Mouse (Mus musculus): ENCODE measurements at regions not wholly inside any gene's neighbourhood (a gene's known extent, or its start where the extent isn't known, plus 50 kb on each side); places are given as distances from the start of the nearest gene placed in this dataset.

DNA sequence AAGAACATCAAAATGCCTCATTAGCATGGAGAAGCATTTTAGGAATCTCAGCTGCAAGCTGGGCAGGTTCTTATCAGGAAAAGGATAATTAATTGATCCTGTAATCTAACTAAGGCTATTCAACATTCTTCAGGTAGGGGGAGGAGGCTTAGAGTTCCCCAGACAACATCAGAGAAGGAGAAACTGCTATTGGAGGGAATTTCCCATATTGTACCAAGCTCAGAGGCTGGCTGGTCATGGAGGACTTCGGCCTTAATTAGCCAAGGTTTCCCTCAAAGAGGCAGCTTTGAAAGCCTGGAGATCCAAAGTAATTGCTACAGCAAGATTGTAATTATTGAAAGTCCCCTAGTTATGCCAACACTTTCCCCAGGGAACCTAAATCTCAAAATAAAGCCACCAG is 156.6 kb upstream of the St6gal2 start:
- H3K4me3 ChIP-seq (ENCODE audit: low read depth, low read length): no peak overlapping the region
- no peak overlapping the region for H3K27ac ChIP-seq (ENCODE audit: low read depth)
- H3K4me2 ChIP-seq (ENCODE audit: low read length): no peak overlapping the region
- WGBS: 73% methylated on average over 1 of the region's 1 CpGs
- no peaks in the 10 kb centered on the region for H3K9me3 ChIP-seq (ENCODE audit: control insufficient read depth, low read length)
- no peak overlapping the region for H3K9ac ChIP-seq (ENCODE audit: low read length)
- no peaks in the 10 kb centered on the region for H3K36me3 ChIP-seq (ENCODE audit: control insufficient read depth, insufficient read depth, low read length)
- no peaks in the 10 kb centered on the region for H3K27me3 ChIP-seq (replicated peaks; ENCODE audit: control insufficient read depth, insufficient read depth, low read length)
- no peak for ATAC-seq (replicated peaks; ENCODE audit: low FRiP score, low TSS enrichment, low read depth)
- no peak for DNase-seq (ENCODE audit: low spot score)
- H3K4me1 ChIP-seq (replicated peaks; ENCODE audit: control insufficient read depth, insufficient read depth, low read length): no peaks in the 10 kb centered on the region

GRCm38 (mm10) chr17:55292656-55293055 is 152.5 kb upstream of the St6gal2 start:
- Histone ChIP-seq H3K27ac (ENCODE audit: low read depth) (no peak overlapping the region), H3K36me3 (ENCODE audit: control insufficient read depth, insufficient read depth, low read length) (no peaks in the 10 kb centered on the region), H3K4me2 (ENCODE audit: low read length) (no peak overlapping the region), H3K4me3 (ENCODE audit: low read depth, low read length) (no peak overlapping the region), H3K9ac (ENCODE audit: low read length) (no peak overlapping the region), H3K4me1 (replicated peaks; ENCODE audit: control insufficient read depth, insufficient read depth, low read length) (no peaks in the 10 kb centered on the region), H3K9me3 (ENCODE audit: control insufficient read depth, low read length) (no peaks in the 10 kb centered on the region), H3K27me3 (replicated peaks; ENCODE audit: control insufficient read depth, insufficient read depth, low read length) (no peaks in the 10 kb centered on the region)
- 78% methylated on average over 2 of the region's 2 CpGs for WGBS
- DNase-seq (ENCODE audit: low spot score): no peak
- ATAC-seq (replicated peaks; ENCODE audit: low FRiP score, low TSS enrichment, low read depth): no peak

DNA sequence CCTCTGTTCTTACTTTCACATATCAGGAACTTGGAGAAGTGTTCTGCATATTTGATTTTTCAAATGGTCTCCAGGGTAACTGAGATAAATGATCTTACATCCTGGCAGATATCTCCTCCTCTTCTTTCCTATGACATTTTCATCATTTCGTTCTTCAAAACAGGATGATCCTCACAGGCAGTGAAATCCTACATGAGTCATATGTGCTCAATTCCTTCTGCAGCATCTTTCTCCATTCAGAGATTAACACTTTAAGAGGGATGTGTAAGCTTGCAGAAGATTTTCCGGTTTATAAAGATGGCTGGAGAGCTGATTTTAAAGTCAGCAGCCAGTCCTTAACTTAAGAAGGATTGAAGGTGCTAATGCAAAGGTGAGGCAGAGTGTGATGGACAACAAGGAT is 148.5 kb upstream of the St6gal2 start:
- 71% methylated on average over 2 of the region's 2 CpGs for WGBS
- Histone ChIP-seq H3K9ac (ENCODE audit: low read length) (no peak overlapping the region), H3K4me2 (ENCODE audit: low read length) (no peak overlapping the region), H3K27ac (ENCODE audit: low read depth) (no peak overlapping the region), H3K36me3 (ENCODE audit: control insufficient read depth, insufficient read depth, low read length) (no peaks in the 10 kb centered on the region), H3K4me3 (ENCODE audit: low read depth, low read length) (no peak overlapping the region), H3K27me3 (replicated peaks; ENCODE audit: control insufficient read depth, insufficient read depth, low read length) (no peaks in the 10 kb centered on the region), H3K4me1 (replicated peaks; ENCODE audit: control insufficient read depth, insufficient read depth, low read length) (no peaks in the 10 kb centered on the region), H3K9me3 (ENCODE audit: control insufficient read depth, low read length) (no peaks in the 10 kb centered on the region)
- DNase-seq (ENCODE audit: low spot score) (no peak), ATAC-seq (replicated peaks; ENCODE audit: low FRiP score, low TSS enrichment, low read depth) (no peak)

GRCm38 (mm10) chr17:55298852-55299251 is 146.3 kb upstream of the St6gal2 start:
- H3K9ac ChIP-seq (ENCODE audit: low read length): no peak overlapping the region
- no peak overlapping the region for H3K4me2 ChIP-seq (ENCODE audit: low read length)
- H3K27ac ChIP-seq (ENCODE audit: low read depth): no peak overlapping the region
- H3K27me3 ChIP-seq (replicated peaks; ENCODE audit: control insufficient read depth, insufficient read depth, low read length): no peaks in the 10 kb centered on the region
- no peaks in the 10 kb centered on the region for H3K4me1 ChIP-seq (replicated peaks; ENCODE audit: control insufficient read depth, insufficient read depth, low read length)
- no peak for DNase-seq (ENCODE audit: low spot score)
- no peak for ATAC-seq (replicated peaks; ENCODE audit: low FRiP score, low TSS enrichment, low read depth)
- H3K9me3 ChIP-seq (ENCODE audit: control insufficient read depth, low read length): no peaks in the 10 kb centered on the region
- WGBS: 83% methylated on average over 1 of the region's 1 CpGs
- H3K4me3 ChIP-seq (ENCODE audit: low read depth, low read length): no peak overlapping the region
- no peaks in the 10 kb centered on the region for H3K36me3 ChIP-seq (ENCODE audit: control insufficient read depth, insufficient read depth, low read length)

- no peak overlapping the region for H3K4me2 ChIP-seq (ENCODE audit: low read length)
- DNase-seq (ENCODE audit: low spot score): no peak
- WGBS: 82% methylated on average over 1 of the region's 1 CpGs
These were observed 124.2 kb upstream of the St6gal2 start for GRCm38 (mm10) chr17:55320959-55321358.

DNA sequence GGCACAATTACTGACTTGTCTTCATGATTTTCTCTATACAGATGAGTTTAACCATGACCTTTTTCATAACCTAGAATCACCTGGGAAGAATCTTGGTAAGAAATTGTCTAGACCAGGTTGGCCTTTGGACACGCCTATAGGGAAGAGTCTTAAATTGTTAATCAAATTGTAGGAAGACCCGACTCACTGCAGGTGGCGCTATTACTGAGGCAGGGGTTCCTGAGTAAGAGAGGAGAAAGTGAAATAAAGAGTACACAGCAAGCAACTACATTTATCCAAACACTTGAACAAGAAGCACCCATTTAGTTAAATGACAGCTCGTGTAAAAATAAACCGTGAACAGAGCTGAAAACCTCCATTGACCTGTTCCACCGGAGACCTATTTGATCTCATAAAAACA is 85.9 kb upstream of the St6gal2 start:
- no peak for ATAC-seq (replicated peaks; ENCODE audit: low FRiP score, low TSS enrichment, low read depth)

More at GRCm38 (mm10) chr17:55320959-55321358, 124.2 kb upstream of the St6gal2 start:
- Histone ChIP-seq H3K4me3 (ENCODE audit: low read depth, low read length) (no peak overlapping the region), H3K27me3 (replicated peaks; ENCODE audit: control insufficient read depth, insufficient read depth, low read length) (no peaks in the 10 kb centered on the region), H3K27ac (ENCODE audit: low read depth) (no peak overlapping the region), H3K9me3 (ENCODE audit: control insufficient read depth, low read length) (no peaks in the 10 kb centered on the region), H3K9ac (ENCODE audit: low read length) (no peak overlapping the region), H3K4me1 (replicated peaks; ENCODE audit: control insufficient read depth, insufficient read depth, low read length) (no peaks in the 10 kb centered on the region), H3K36me3 (ENCODE audit: control insufficient read depth, insufficient read depth, low read length) (no peaks in the 10 kb centered on the region)
- ATAC-seq (replicated peaks; ENCODE audit: low FRiP score, low TSS enrichment, low read depth): no peak

DNA sequence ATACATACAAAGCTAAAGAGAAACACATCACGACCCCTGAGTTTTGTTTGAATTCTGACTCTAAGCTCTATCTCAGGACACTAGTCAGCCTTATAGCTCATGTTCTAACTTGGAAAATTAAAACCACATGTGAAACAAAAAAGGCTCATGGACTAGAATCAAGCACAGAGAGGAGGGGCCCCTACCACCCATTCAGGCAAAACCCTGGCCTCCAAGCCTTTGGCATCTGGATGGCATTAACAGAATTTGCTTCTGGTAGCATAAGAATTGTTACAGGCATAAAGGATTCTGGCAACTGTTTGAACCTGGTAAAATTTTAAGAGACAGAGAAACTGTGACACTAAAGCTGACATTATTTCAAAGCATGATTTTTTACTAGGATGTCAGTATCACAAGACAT is 78.1 kb upstream of the St6gal2 start:
- no peaks in the 10 kb centered on the region for H3K36me3 ChIP-seq (ENCODE audit: control insufficient read depth, insufficient read depth, low read length)
- no peak overlapping the region for H3K27ac ChIP-seq (ENCODE audit: low read depth)
- no peak overlapping the region for H3K4me3 ChIP-seq (ENCODE audit: low read depth, low read length)
- H3K4me2 ChIP-seq (ENCODE audit: low read length): no peak overlapping the region
- ATAC-seq (replicated peaks; ENCODE audit: low FRiP score, low TSS enrichment, low read depth) (no peak), DNase-seq (ENCODE audit: low spot score) (no peak)
- no peaks in the 10 kb centered on the region for H3K4me1 ChIP-seq (replicated peaks; ENCODE audit: control insufficient read depth, insufficient read depth, low read length)
- WGBS: 79% methylated on average over 1 of the region's 1 CpGs
- H3K9ac ChIP-seq (ENCODE audit: low read length): no peak overlapping the region
- no peaks in the 10 kb centered on the region for H3K27me3 ChIP-seq (replicated peaks; ENCODE audit: control insufficient read depth, insufficient read depth, low read length)
- H3K9me3 ChIP-seq (ENCODE audit: control insufficient read depth, low read length): no peaks in the 10 kb centered on the region

More for the DNA sequence above, 85.9 kb upstream of the St6gal2 start:
- Histone ChIP-seq H3K9ac (ENCODE audit: low read length) (no peak overlapping the region), H3K4me3 (ENCODE audit: low read depth, low read length) (no peak overlapping the region), H3K4me2 (ENCODE audit: low read length) (no peak overlapping the region), H3K27me3 (replicated peaks; ENCODE audit: control insufficient read depth, insufficient read depth, low read length) (no peaks in the 10 kb centered on the region), H3K27ac (ENCODE audit: low read depth) (no peak overlapping the region), H3K36me3 (ENCODE audit: control insufficient read depth, insufficient read depth, low read length) (no peaks in the 10 kb centered on the region), H3K4me1 (replicated peaks; ENCODE audit: control insufficient read depth, insufficient read depth, low read length) (no peaks in the 10 kb centered on the region), H3K9me3 (ENCODE audit: control insufficient read depth, low read length) (no peaks in the 10 kb centered on the region)
- 76% methylated on average over 6 of the region's 6 CpGs for WGBS
- DNase-seq (ENCODE audit: low spot score): no peak

DNA sequence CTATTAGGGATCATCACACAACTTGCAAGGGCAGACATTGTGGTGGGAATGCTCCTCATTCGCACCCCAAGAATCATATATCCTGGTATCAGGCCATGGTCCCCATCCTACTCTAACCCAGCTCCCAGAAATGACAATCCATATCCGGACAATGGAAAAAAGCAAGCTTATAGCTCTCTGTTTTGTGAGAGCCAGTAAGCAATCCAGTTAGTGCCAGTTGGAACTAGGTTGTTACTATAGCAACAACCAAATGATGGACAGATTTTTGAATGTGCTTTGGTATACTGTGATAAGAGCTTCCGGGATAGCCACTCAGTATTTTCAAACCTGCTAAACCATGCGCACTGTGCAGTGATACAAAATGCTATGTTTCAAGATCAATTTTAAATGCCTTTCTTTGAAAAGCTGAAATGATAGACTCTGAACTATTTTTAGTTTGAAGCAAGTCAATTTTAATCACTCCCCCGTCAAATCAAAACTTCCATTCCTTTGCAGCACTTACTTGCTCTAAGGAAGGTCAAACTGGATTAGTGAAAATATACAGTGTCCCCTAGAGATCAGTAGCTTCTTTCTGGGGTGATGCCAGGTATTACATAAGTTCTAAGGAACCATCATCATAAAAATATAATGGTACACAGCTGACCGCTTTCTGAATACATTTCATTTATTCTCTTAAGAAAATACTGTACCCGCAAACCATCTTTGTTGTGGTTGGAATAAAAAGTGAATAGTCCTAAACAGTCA is 77.5 kb upstream of the St6gal2 start:
- DNase-seq (ENCODE audit: low spot score): no peak

More for the DNA sequence above, 77.5 kb upstream of the St6gal2 start:
- H3K4me3 ChIP-seq (ENCODE audit: low read depth, low read length): no peak overlapping the region
- ATAC-seq (replicated peaks; ENCODE audit: low FRiP score, low TSS enrichment, low read depth): no peak
- no peaks in the 10 kb centered on the region for H3K9me3 ChIP-seq (ENCODE audit: control insufficient read depth, low read length)
- no peak overlapping the region for H3K4me2 ChIP-seq (ENCODE audit: low read length)
- H3K36me3 ChIP-seq (ENCODE audit: control insufficient read depth, insufficient read depth, low read length): no peaks in the 10 kb centered on the region
- 87% methylated on average over 7 of the region's 7 CpGs for WGBS
- no peak overlapping the region for H3K9ac ChIP-seq (ENCODE audit: low read length)
- no peaks in the 10 kb centered on the region for H3K4me1 ChIP-seq (replicated peaks; ENCODE audit: control insufficient read depth, insufficient read depth, low read length)
- no peaks in the 10 kb centered on the region for H3K27me3 ChIP-seq (replicated peaks; ENCODE audit: control insufficient read depth, insufficient read depth, low read length)
- H3K27ac ChIP-seq (ENCODE audit: low read depth): no peak overlapping the region

Data from intestine, embryonic 14.5 days (tissue).